Mouse (Mus musculus) cerebellum, adult 9-11 months (tissue): ENCODE data around the gene Hpcal1.
"Not testable (repeated sequence)": the region's sequence is repeated elsewhere in the genome, so short reads cannot be mapped to it uniquely, and the experiment has no call there.

Experiments
- DNase-seq: peaks from one replicate; pipeline ENCODE4 v3.0.0; 2022

The Hpcal1 gene

GRCm38 (mm10) chr12:17795660-17796278 lies 105.1 kb downstream of the Hpcal1 start:
- peak; percentile 67 for DNase-seq

- DNase-seq = not testable (repeated sequence)
Measured at GRCm38 (mm10) chr12:17798261-17798660, 107.6 kb downstream of the Hpcal1 start.

GRCm38 (mm10) chr12:17808542-17808941 lies 117.9 kb downstream of the Hpcal1 start:
- peak; percentile 66 for DNase-seq

- DNase-seq = not testable (repeated sequence)
Measured at GRCm38 (mm10) chr12:17835279-17835678, 144.6 kb downstream of the Hpcal1 start.
